14 mouse cellular contexts compared by ENCODE assay signal in genomic region chr5:144773231-144773630, GRCm38 (mm10). TPM values are rescaled to one million over a fixed set of nuclear protein-coding genes. Genes with fewer than 3 reads are reported as not detected.
"Had no signal": no experiment of that assay in that cellular context is flagged by ENCODE, and none has a peak within 500 bp of the region (broad histone marks: within the 10 kb centered on the region; RNA-seq: fewer than 3 reads in every experiment).

No protein-coding gene starts in this region.

- ATAC-seq: lung, postnatal 0 days; midbrain, embryonic 15.5 days had no signal

- H3K9ac ChIP-seq: kidney, embryonic 15.5 days; liver, embryonic 13.5 days; midbrain, embryonic 15.5 days; neural tube, embryonic 13.5 days had no signal

- H3K27ac ChIP-seq: kidney, embryonic 15.5 days; limb, embryonic 10.5 days; liver, embryonic 13.5 days; midbrain, embryonic 10.5 days; midbrain, embryonic 15.5 days; neural tube, embryonic 13.5 days had no signal

- H3K4me3 ChIP-seq: kidney, embryonic 15.5 days; limb, embryonic 10.5 days; liver, embryonic 13.5 days; midbrain, embryonic 10.5 days; midbrain, embryonic 15.5 days; neural tube, embryonic 13.5 days had no signal

- DNase-seq: kidney, adult 2 months; kidney, postnatal 14 days; liver, embryonic 13.5 days; lung, adult 2 months; lung, postnatal 36 days; right cerebral cortex, postnatal 25 days; thymus, postnatal 36 days had no signal

- H3K27me3 ChIP-seq: kidney, embryonic 15.5 days; liver, embryonic 13.5 days; midbrain, embryonic 15.5 days; neural tube, embryonic 13.5 days had no signal

- H3K9me3 ChIP-seq: kidney, embryonic 15.5 days; limb, embryonic 10.5 days; liver, embryonic 13.5 days; midbrain, embryonic 10.5 days; midbrain, embryonic 15.5 days; neural tube, embryonic 13.5 days had no signal

- H3K4me2 ChIP-seq: kidney, embryonic 15.5 days; liver, embryonic 13.5 days; midbrain, embryonic 15.5 days; neural tube, embryonic 13.5 days had no signal

RNA-seq across cellular contexts. Expression of gene Tmem130, which starts 11.6 kb away (rescaled TPM):
- total RNA-seq: megakaryocyte, adult 5-6 weeks had no signal
